Mouse (Mus musculus) yolk sac, embryonic 10.5 days (tissue): ENCODE data around the gene Lasp1.
A peak's percentile ranks its signal among the peaks of the same experiment; 100 is the strongest.

Source experiments
- DNase-seq: peaks from one replicate; pipeline ENCODE4 v3.0.0-alpha.2; 2017; ENCODE audit warnings: low spot score

Gene Lasp1

GRCm38 (mm10) chr11:97874396-97874795 lies 75.6 kb downstream of the Lasp1 start:
- no peak for DNase-seq

GRCm38 (mm10) chr11:97877341-97877740 lies 78.5 kb downstream of the Lasp1 start:
- no peak for DNase-seq

- DNase-seq = no peak
These were observed 81.6 kb downstream of the Lasp1 start for GRCm38 (mm10) chr11:97880362-97880761.

GRCm38 (mm10) chr11:97883542-97883917 lies 84.7 kb downstream of the Lasp1 start:
- peak; percentile 79 for DNase-seq

GRCm38 (mm10) chr11:97883918-97884600 lies 85.3 kb downstream of the Lasp1 start, which contains the start of gene Fbxo47:
TSS of gene Fbxo47 (minus strand) at chr11:97884154.
- DNase-seq = peak; percentile 97

- no peak for DNase-seq
These were observed 85.9 kb downstream of the Lasp1 start for GRCm38 (mm10) chr11:97884601-97885185.

- DNase-seq = no peak
These were observed 86.6 kb downstream of the Lasp1 start for GRCm38 (mm10) chr11:97885296-97885915.
